Mouse (Mus musculus) cortical plate, adult 2 months (tissue): Measurements from ENCODE around the gene Nphs1.
A peak's percentile ranks its signal among the peaks of the same experiment; 100 is the strongest.

ENCODE experiments used
- CTCF ChIP-seq: fragments of 200-500 bp; IDR thresholded peaks from 2 replicates; pipeline ENCODE4 v1.5.1; 2011; ENCODE audit warnings: mild to moderate bottlenecking, control low read depth, low read length; ENCODE audit not compliant: insufficient read depth; ENCODE audit errors: extremely low read depth
- POLR2A ChIP-seq: fragments of 200-500 bp; IDR thresholded peaks from 2 replicates; pipeline ENCODE4 v1.6.1; 2011; ENCODE audit warnings: mild to moderate bottlenecking, low read length, control low read depth; ENCODE audit not compliant: insufficient read depth; ENCODE audit errors: extremely low read depth

DNA sequence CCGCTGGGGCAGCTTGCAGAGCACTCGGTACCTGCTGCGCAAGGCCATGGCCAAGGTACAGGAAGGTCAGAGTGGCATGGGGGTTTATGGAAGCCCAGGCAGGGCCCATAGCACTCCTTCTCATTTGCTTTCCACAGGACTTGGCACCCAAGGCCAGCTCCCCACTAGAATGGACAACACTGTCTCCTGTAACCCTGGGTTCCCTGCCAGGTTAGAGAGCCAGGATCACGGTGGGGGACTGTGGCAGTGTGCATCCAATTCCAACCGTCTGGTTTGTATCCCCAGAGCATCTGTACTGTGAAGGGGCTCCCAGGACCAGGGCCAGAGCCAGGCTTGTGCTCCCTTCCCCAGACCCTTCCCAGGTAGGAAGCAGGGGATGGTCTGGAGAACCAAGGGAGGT lies 62.7 kb downstream of the Nphs1 start:
- TF ChIP-seq POLR2A (0 out of 2 replicates have a peak, but pooled peaks have one; percentile 19), CTCF (no peak)
